Mouse (Mus musculus): ENCODE measurements around the gene Vmn1r49.
"Not testable (repeated sequence)": the region's sequence is repeated elsewhere in the genome, so short reads cannot be mapped to it uniquely, and the experiment has no call there.

Gene Vmn1r49

DNA sequence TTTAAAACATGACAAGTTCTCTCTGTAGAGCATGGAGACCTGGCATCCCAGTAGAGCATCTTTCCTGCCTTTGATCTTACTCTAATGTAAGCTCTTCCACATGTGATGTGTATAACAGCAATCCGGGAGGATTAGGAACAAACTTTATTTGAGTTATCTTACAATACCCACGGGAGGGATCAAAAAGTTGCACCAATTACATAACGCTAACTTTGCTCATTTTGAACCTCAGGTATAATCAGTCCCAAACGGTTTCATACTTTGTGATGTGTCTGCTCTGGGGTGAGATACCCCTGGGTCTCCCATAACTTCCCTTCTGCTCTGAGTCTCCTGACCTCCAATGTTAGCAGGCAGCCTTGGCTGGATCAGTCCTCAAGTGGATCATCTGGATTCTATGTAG is at the start of gene Vmn1r49:
Gene Vmn1r49 (minus strand): TSS at position 101 of the 400 bp plus-strand sequence.
- DNase-seq = no peak

DNA sequence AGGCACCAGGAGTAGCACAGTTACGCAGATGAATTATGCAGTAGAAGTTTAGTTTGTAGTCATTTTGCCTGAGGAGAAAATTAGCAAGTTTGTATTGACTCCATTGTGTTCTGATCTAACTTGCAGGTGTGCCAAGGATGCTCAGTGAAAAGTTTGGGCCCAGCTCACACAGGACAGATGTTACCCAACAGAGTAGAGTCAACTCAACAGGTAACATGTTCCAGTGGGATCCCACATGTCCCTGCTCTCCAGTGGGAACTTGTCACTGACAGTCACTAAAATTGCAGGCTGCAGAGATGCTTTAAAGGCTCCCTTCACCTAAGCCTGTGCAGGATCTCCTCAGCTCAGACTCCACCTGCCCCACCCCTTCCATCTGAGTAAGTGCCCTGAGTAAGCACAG is 44.0 kb upstream of the Vmn1r49 start, which contains the start of gene Vmn1r51:
Gene Vmn1r51 (plus strand): TSS at position 301 of the 400 bp plus-strand sequence.
- not testable (repeated sequence) for DNase-seq

DNA sequence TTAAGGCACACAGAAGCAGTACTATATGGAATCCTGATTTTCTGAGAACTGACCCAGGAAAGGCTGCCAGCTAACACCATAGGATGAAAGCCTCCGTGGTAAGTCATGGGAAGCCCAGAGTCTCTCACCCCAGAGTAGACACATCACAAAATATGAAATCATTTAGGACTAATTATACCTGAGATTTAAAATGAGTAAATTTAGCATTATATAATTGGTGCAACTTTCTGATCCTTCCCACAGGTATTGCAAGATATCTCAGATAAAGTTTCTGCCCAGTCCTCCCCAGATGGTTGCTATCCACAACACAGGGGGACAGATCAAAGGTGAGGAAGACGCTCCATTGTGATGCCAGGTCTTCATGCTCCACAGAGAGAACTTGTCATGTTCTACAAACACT is 22.8 kb upstream of the Vmn1r49 start, which contains the start of gene Vmn1r50:
Gene Vmn1r50 (plus strand): TSS at position 301 of the 400 bp plus-strand sequence.
- DNase-seq = no peak

DNA sequence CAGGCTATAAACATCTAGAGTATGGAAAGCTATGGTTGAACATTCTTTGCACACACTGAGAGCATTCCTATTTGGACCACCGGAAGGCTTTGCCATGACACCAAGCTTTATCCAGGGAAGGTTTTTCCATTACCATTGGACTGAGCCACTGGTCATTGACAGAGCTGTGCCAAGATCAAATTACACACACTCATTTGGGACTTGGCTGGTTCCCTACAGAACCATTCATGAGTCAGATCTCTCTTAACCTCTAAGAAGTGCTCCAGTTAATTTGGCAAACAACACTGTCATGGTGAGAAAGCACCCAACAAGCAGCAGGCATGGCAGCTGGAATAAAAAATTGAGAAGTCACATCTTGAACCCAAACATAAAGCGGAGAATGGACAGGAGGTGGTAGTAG is 22.3 kb upstream of the Vmn1r49 start:
- DNase-seq = no peak

DNA sequence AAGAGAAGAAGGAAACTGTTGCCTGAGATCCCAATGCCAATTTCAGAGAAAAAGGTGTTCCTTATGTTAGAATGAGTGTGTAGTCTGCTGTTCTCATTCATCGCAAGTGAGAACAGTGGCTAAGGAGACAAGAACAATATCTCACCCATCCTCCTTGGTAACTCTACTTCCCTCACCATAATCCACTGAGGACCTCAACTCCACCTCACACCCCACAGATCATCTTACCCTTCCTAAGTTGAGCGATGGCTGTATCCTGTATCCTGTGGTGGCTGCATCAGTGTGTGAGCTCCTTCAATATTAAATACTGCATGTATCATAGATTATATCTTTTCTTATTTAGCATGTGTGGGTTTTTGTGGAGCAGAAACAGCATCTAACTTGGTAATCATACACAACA is 41.6 kb downstream of the Vmn1r49 start, which contains the start of gene Vmn1r48:
Gene Vmn1r48 (minus strand): TSS at position 101 of the 400 bp plus-strand sequence.
- not testable (repeated sequence) for DNase-seq

Data from thymus, adult 18-20 months (tissue).